Mouse (Mus musculus) brain, adult 10 weeks (tissue): Measurements from ENCODE around the gene Rnf113a1. TPM values are rescaled to one million over a fixed set of nuclear protein-coding genes. Genes with fewer than 3 reads are reported as not detected.

Experiments
- polyA plus RNA-seq: library from polyadenylated mRNA; stranded (reverse); fragments of 350-450 nt; fragmentation: Illumina TruSeq; extraction: RNeasy Lipid Tissue Mini Kit (QIAGEN cat#74804); gene quantifications from one replicate; pipeline ENCODE4 v1.2.3, GENCODE M21; 2015; ENCODE audit warnings: low read depth, low replicate concordance

Gene Rnf113a1
- polyA plus RNA-seq: 8.0 TPM

GRCm38 (mm10) chrX:37191105-37191743 lies at the start of gene Rnf113a1, which contains the start of gene Ndufa1:
Gene Rnf113a1, plus strand, starts transcription at chrX:37191245.
Gene Ndufa1, minus strand, starts transcription at chrX:37191163.

GRCm38 (mm10) chrX:37168742-37169141 lies 22.3 kb upstream of the Rnf113a1 start, which contains the start of gene Akap14:
Gene Akap14, minus strand, starts transcription at chrX:37168842.

GRCm38 (mm10) chrX:37210941-37211340 lies 19.9 kb downstream of the Rnf113a1 start, which contains the start of gene Gm9:
Gene Gm9, minus strand, starts transcription at chrX:37211041.

GRCm38 (mm10) chrX:37222158-37222557 lies 31.1 kb downstream of the Rnf113a1 start, which contains the start of gene Rhox1:
Gene Rhox1, minus strand, starts transcription at chrX:37222258.

Other genes starting within 250 kb of the Rnf113a1 start
- gene Sept6, start 199.5 kb upstream of the Rnf113a1 start, polyA plus RNA-seq: 71.2 TPM
- not detected for gene Sowahd, start 142.4 kb upstream of the Rnf113a1 start, polyA plus RNA-seq
- 462 TPM for gene Rpl39, start 105.8 kb upstream of the Rnf113a1 start, polyA plus RNA-seq
- gene Upf3b, start 80.9 kb upstream of the Rnf113a1 start, polyA plus RNA-seq: 19.4 TPM
- 10.6 TPM for gene Nkap, start 64.5 kb upstream of the Rnf113a1 start, polyA plus RNA-seq
- 0.51 TPM for gene Akap14, start 22.4 kb upstream of the Rnf113a1 start, polyA plus RNA-seq
- 495 TPM for gene Ndufa1, start 82 bp upstream of the Rnf113a1 start, polyA plus RNA-seq
- not detected for gene Gm9, start 19.8 kb downstream of the Rnf113a1 start, polyA plus RNA-seq
- not detected for gene Rhox1, start 31.0 kb downstream of the Rnf113a1 start, polyA plus RNA-seq
- gene Rhox2a, start 53.7 kb downstream of the Rnf113a1 start, polyA plus RNA-seq: not detected
- not detected for gene Rhox3a, start 58.7 kb downstream of the Rnf113a1 start, polyA plus RNA-seq
- gene Rhox4a, start 74.1 kb downstream of the Rnf113a1 start, polyA plus RNA-seq: not detected
- not detected for gene Rhox3a2, start 188.8 kb downstream of the Rnf113a1 start, polyA plus RNA-seq
- not detected for gene Rhox4a2, start 199.6 kb downstream of the Rnf113a1 start, polyA plus RNA-seq
- gene Rhox2b, start 220.8 kb downstream of the Rnf113a1 start, polyA plus RNA-seq: not detected
- not detected for gene Rhox4b, start 241.2 kb downstream of the Rnf113a1 start, polyA plus RNA-seq